Mouse (Mus musculus): ENCODE measurements around the gene Map3k3. TPM values are rescaled to one million over a fixed set of nuclear protein-coding genes. Genes with fewer than 3 reads are reported as not detected.
"Not testable (repeated sequence)": the region's sequence is repeated elsewhere in the genome, so short reads cannot be mapped to it uniquely, and the experiment has no call there.

The Map3k3 gene
- total RNA-seq, 1 experiment from 2014 or later, result 105 TPM

- not testable (repeated sequence) for ATAC-seq (replicated peaks; ENCODE audit: insufficient number of reproducible peaks, low FRiP score, low TSS enrichment, poor library complexity, severe bottlenecking)
Observed at GRCm38 (mm10) chr11:106066616-106067015, 17.8 kb upstream of the Map3k3 start.

GRCm38 (mm10) chr11:106073774-106074173, 10.6 kb upstream of the Map3k3 start:
- 0 out of 2 replicates have a peak, but pooled peaks have one; percentile 25 for ATAC-seq (replicated peaks; ENCODE audit: insufficient number of reproducible peaks, low FRiP score, low TSS enrichment, poor library complexity, severe bottlenecking)

DNA sequence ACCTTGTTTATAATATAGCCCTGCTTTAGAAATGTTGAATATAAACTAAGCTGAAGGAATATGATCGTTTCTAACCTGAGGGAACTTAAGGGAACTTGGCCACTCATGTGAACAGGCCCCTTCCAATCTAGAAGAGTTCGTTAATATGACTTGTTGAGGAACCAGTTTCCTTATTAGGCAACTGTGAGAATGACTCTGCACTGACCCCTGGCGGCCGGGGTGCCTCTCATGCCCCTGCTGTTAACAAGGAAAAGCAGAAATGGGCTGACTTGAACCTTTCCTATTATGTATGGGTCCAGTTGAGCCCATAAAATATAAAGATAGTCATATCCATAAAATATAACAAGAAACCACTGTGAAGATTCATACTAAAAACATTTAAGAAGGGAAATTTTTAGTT, 8.1 kb upstream of the Map3k3 start:
- peak; percentile 92 for ATAC-seq (replicated peaks; ENCODE audit: insufficient number of reproducible peaks, low FRiP score, low TSS enrichment, poor library complexity, severe bottlenecking)

DNA sequence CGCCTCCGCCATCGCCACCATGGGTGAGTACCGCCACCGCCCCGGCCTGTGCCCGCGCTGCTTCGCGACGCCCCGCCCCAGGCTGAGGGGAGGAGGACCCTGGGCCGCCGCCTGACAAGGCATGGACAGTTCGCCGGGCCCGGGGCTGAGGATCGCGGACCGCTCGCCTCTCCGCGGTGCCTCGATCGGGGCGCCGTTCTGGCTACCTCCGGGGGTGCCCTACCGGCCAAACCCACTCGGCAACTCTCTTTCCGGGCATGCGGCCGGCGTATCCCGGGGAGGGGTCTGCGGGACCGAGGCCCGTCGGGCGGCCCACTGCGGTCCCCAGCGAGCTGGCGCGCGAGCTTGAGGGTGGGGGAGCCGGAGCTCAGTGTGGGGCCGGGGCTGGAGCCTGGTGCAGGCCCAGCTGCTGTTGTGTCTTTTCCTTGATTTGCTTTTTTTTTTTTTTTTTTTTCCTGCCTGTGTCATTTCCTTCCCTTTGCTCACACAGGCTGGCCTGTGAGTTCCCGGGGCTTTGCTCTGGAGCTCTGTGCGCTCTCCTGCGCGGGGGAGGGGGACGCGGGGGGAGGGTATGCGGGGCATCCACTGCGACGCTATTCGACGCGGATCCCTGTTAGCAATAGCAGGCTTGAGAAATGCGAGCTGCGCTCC, 623 bp downstream of the Map3k3 start:
- ATAC-seq (replicated peaks; ENCODE audit: insufficient number of reproducible peaks, low FRiP score, low TSS enrichment, poor library complexity, severe bottlenecking), result no peak; the same call in 1 of the 2 replicates

DNA sequence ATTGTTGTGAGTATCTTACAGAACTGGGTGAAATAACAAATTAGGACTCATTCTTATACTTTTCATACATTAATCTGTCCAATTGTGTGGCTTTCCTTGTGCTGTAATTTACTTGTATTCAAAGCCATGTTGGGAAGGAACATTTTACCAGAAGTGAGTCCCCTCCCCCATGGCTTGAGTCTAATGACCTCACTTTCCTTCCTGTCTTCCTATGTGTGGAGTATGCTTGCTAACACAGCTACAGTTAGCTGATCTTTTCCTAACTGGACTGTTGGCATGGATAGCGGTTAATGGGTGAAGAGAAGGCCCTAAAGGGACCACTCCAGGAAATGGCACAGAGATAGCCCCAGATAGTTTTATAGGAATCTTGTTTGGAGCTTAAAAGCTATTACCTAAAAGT, 13.8 kb downstream of the Map3k3 start:
- no peak for ATAC-seq (replicated peaks; ENCODE audit: insufficient number of reproducible peaks, low FRiP score, low TSS enrichment, poor library complexity, severe bottlenecking)

- no peak for ATAC-seq (replicated peaks; ENCODE audit: insufficient number of reproducible peaks, low FRiP score, low TSS enrichment, poor library complexity, severe bottlenecking)
Observed at GRCm38 (mm10) chr11:106102866-106103265, 18.5 kb downstream of the Map3k3 start.

DNA sequence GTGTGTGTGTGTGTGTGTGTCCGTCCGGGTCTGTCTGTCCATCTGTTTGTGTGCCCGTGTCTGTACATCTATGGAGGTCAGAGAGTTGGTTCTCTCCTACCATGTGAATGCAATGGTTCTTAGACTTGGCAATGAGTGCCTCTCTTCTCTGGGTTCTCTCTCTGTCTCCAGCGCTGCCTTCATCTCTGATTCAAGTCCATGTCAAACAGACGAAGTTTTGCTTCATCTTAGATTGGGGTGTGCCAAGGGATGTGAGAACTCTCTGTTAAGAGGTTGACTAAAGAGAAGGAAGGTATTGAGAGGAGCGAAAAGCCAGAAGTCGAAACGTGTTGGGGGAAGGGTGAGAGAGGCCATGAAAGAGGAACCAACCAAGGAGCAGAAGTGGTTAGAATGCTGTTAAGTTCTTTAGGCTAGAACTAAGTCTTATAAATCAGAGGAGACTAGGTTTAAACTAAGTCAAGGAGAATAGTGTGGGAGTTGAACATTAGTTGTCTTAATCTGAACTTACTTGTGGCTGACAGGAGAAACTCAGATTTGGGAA, 21.7 kb downstream of the Map3k3 start:
- ATAC-seq (replicated peaks; ENCODE audit: insufficient number of reproducible peaks, low FRiP score, low TSS enrichment, poor library complexity, severe bottlenecking), result peak; percentile 98

GRCm38 (mm10) chr11:106111688-106112087, 27.3 kb downstream of the Map3k3 start:
- no peak for ATAC-seq (replicated peaks; ENCODE audit: insufficient number of reproducible peaks, low FRiP score, low TSS enrichment, poor library complexity, severe bottlenecking)

GRCm38 (mm10) chr11:106122221-106122620, 37.8 kb downstream of the Map3k3 start:
- ATAC-seq (replicated peaks; ENCODE audit: insufficient number of reproducible peaks, low FRiP score, low TSS enrichment, poor library complexity, severe bottlenecking), result 0 out of 2 replicates have a peak, but pooled peaks have one; percentile 27

- peak; percentile 96 for ATAC-seq (replicated peaks; ENCODE audit: insufficient number of reproducible peaks, low FRiP score, low TSS enrichment, poor library complexity, severe bottlenecking)
Observed at GRCm38 (mm10) chr11:106122736-106123135, 38.3 kb downstream of the Map3k3 start.

- ATAC-seq (replicated peaks; ENCODE audit: insufficient number of reproducible peaks, low FRiP score, low TSS enrichment, poor library complexity, severe bottlenecking), result no peak
Observed at GRCm38 (mm10) chr11:106124784-106125183, 40.4 kb downstream of the Map3k3 start.

DNA sequence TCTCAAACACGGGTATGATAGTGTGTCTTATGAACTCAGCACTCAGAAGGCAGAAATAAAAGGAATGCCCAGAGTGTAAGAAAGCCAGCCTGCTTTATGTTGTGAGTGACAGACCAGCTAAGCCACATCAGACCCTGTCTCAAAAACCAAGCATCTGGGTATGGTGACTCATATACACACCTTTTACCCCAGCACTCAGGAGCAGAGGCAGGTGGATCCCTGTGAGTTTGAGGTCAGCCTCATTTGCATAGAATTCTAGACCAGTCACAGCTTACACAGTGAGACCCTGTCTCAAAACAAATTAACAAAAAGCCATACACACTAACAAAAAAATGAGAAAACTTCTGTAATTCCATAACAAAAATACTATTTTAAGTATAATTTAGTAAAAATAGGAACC, 41.4 kb downstream of the Map3k3 start:
- no peak for ATAC-seq (replicated peaks; ENCODE audit: insufficient number of reproducible peaks, low FRiP score, low TSS enrichment, poor library complexity, severe bottlenecking)

- ATAC-seq (replicated peaks; ENCODE audit: insufficient number of reproducible peaks, low FRiP score, low TSS enrichment, poor library complexity, severe bottlenecking), result not testable (repeated sequence)
Observed at GRCm38 (mm10) chr11:106126727-106127373, 42.4 kb downstream of the Map3k3 start.

DNA sequence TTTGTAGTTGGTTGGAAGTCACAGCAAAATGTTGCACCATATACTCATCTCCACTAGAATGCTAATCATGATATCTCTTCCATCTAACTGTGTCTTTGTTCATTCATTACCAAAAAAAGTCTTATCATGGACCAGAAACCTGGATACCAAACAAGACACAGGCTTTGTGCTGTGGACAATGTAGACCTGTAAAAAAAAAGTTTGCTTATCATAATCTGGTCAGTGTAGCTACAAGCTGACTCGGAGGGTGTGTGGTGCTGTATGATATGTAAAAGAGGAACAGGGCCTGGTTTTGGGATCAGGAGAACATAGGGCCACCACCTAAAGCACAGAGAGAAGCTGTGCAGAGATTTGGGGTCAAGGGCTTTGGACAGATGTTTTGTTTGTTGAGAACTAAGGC, 45.1 kb downstream of the Map3k3 start:
- ATAC-seq (replicated peaks; ENCODE audit: insufficient number of reproducible peaks, low FRiP score, low TSS enrichment, poor library complexity, severe bottlenecking), result no peak

GRCm38 (mm10) chr11:106132516-106132915, 48.1 kb downstream of the Map3k3 start:
- ATAC-seq (replicated peaks; ENCODE audit: insufficient number of reproducible peaks, low FRiP score, low TSS enrichment, poor library complexity, severe bottlenecking), result no peak

DNA sequence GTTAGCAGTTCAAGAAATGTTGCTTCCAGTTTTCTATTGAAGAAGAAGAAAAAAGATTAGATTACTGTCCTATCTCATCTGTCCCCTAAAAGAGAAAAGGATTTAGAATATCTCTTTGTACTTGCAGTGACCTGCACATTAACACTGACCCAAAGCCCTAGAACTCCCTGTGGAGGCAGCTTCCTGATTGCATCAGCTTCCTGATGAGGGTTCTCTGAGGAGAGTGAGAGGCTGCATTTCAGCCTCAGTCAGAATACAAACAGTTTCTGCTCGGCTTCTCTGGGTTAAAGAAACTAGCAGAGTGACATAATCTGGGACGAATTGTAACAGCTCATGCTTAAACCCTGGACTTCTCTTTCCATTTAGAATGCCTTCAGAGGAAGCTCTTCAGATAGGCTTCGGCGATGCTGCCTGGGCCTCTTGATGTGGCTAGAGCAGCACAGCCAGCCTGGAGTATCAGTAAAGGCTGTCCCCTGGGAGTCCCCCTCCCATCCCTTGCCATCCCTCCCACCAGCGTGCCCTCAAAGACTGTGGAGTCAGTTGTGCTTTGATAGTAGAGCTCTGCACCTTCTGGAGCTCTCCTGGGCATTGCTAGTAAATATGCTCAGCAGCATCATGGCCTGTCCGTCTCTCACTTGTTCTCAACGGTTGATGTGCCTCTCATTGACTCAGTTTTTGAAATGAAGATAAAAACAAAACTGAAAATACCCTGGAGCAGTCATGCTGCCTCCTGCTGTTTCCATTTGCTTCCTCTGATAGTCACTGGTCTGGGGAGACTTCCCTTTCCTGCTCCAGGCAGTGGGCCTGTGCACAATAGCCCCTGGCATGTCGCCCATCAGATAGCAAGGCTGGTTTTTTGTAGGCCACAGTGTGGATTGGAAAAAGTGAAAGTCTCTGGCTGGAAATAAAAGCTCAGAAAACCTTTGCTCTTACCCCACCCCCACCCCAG, 50.4 kb downstream of the Map3k3 start:
- peak; percentile 75 for ATAC-seq (replicated peaks; ENCODE audit: insufficient number of reproducible peaks, low FRiP score, low TSS enrichment, poor library complexity, severe bottlenecking)

DNA sequence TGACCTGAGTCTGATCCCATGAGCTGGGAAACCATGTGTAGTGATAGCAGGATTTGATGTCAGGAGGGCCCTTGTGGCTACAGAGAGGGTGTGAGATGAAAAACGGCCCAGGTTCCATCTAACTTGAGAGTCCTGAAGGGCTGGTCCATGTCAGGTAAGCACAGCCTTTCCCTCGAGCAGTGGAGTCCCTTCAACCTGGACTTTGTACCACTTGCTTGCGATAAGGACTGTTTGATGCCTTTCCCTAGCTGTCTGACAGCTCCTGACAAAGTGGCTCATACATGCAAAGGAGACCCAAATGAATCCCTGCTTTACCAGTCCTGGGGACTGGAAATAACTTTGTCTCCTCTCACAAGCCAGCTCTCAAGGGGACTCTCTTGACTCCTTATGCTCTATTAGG, 66.8 kb downstream of the Map3k3 start:
- no peak for ATAC-seq (replicated peaks; ENCODE audit: insufficient number of reproducible peaks, low FRiP score, low TSS enrichment, poor library complexity, severe bottlenecking)

- no peak for ATAC-seq (replicated peaks; ENCODE audit: insufficient number of reproducible peaks, low FRiP score, low TSS enrichment, poor library complexity, severe bottlenecking)
Observed at GRCm38 (mm10) chr11:106152132-106152531, 67.7 kb downstream of the Map3k3 start.

DNA sequence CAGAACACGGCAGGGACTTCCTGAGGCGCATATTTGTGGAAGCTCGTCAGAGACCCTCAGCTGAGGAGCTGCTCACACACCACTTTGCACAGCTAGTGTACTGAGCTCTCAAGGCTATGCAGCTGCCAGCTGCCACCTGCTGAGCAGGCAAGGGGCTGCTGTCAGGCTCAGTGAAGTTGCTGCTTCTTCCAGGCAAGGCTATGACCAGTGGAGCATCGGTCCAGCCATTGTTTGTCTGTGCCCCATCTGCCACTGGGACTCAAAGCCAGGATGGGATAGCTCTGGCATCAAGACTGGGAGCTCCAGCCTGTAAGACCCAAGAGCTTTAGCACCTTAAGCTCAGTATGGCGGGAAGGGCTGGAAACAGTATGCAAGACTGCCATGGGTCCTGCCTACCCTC, 69.7 kb downstream of the Map3k3 start:
- ATAC-seq (replicated peaks; ENCODE audit: insufficient number of reproducible peaks, low FRiP score, low TSS enrichment, poor library complexity, severe bottlenecking), result no peak

Data from monocyte, adult 5-6 weeks (primary cell).